Mouse (Mus musculus) ES-E14 (cell line): ENCODE results near the gene Kdm6b. TPM values are rescaled to one million over a fixed set of nuclear protein-coding genes. Genes with fewer than 3 reads are reported as not detected.
A peak's percentile ranks its signal among the peaks of the same experiment; 100 is the strongest.

Source experiments
- DNase-seq: peaks from one replicate; pipeline ENCODE4 v3.0.0-alpha.2; 2013; ENCODE audit warnings: low read depth, low spot score
- H3K27ac ChIP-seq: 2 replicates; pipeline ENCODE4 v1.5.1; 2012; ENCODE audit warnings: low read depth, mild to moderate bottlenecking, low read length, moderate library complexity, mixed read lengths; ENCODE audit not compliant: poor library complexity, insufficient read depth, severe bottlenecking
- H3K36me3 ChIP-seq: 2 replicates; pipeline ENCODE4 v1.6.1; 2012; ENCODE audit warnings: mild to moderate bottlenecking, low read length, moderate library complexity, mixed read lengths; ENCODE audit not compliant: control insufficient read depth, poor library complexity, insufficient read depth, severe bottlenecking
- H3K4me1 ChIP-seq, 2 experiments: fragments of 150-350 bp in 1 of 2; sonication (generic) in 1 of 2; 2 replicates each; pipeline ENCODE4 v1.6.1; 2012; ENCODE audit warnings: low read length in 2 of 2, mild to moderate bottlenecking in 1 of 2, mixed read lengths in 1 of 2; ENCODE audit not compliant: control insufficient read depth in 2 of 2, insufficient read depth in 2 of 2, poor library complexity in 1 of 2
- H3K4me3 ChIP-seq, 2 experiments: fragments of 150-350 bp in 1 of 2; sonication (generic) in 1 of 2; 2 replicates each; pipeline ENCODE4 v1.5.1; 2012; ENCODE audit warnings: low read length in 2 of 2, low read depth in 1 of 2, mild to moderate bottlenecking in 1 of 2, mixed read lengths in 1 of 2; ENCODE audit not compliant: insufficient read depth in 1 of 2, poor library complexity in 1 of 2, severe bottlenecking in 1 of 2
- H3K9ac ChIP-seq: 2 replicates; pipeline ENCODE4 v1.6.1; 2012; ENCODE audit warnings: low read depth, mild to moderate bottlenecking, low read length, mixed read lengths; ENCODE audit not compliant: poor library complexity, insufficient read depth, severe bottlenecking
- H3K9me3 ChIP-seq: fragments of 150-350 bp; sonication (generic); 2 replicates; pipeline ENCODE4 v1.6.1; 2012; ENCODE audit warnings: low read depth, mild to moderate bottlenecking, low read length; ENCODE audit not compliant: control insufficient read depth, insufficient read depth
- CHD2 ChIP-seq: IDR thresholded peaks from 2 replicates; pipeline ENCODE4 v1.6.1; 2014; ENCODE audit warnings: mild to moderate bottlenecking, low read depth, low read length, inconsistent platforms
- HCFC1 ChIP-seq: IDR thresholded peaks from 2 replicates; pipeline ENCODE4 v1.6.1; 2012; ENCODE audit warnings: low read length, inconsistent platforms, borderline replicate concordance; ENCODE audit not compliant: insufficient read depth
- MAFK ChIP-seq: IDR thresholded peaks from 2 replicates; pipeline ENCODE4 v1.6.1; 2014; ENCODE audit warnings: mild to moderate bottlenecking, low read depth, low read length, inconsistent platforms; ENCODE audit not compliant: insufficient read depth
- ZC3H11A ChIP-seq: IDR thresholded peaks from 2 replicates; pipeline ENCODE4 v1.6.1; 2012; ENCODE audit warnings: low read depth, mild to moderate bottlenecking, inconsistent platforms, low read length, borderline replicate concordance
- ZNF384 ChIP-seq: IDR thresholded peaks from 2 replicates; pipeline ENCODE4 v1.6.1; 2012; ENCODE audit warnings: low read depth, low read length, inconsistent platforms
- in situ Hi-C, 2 experiments: fragments of 600-800 bp; cut with MboI; formaldehyde crosslinking; loops; one replicate each; pipeline ENCODE4 v1.15.1; 2025; ENCODE audit warnings: low sequenced_read_pairs in 2 of 2, inconsistent platforms in 1 of 2; ENCODE audit not compliant: unreplicated experiment in 2 of 2
- total RNA-seq: library from RNA; depleted of rRNA; stranded (reverse); fragments of 300-350 nt; gene quantifications from 2 replicates; pipeline ENCODE4 v1.2.3, GENCODE M21; 2012

Kdm6b gene
- total RNA-seq, 1 experiment: 9.4 TPM

GRCm38 (mm10) chr11:69370817-69371215 is 42.7 kb downstream of the Kdm6b start:
- no peak overlapping the region for H3K9ac ChIP-seq
- in situ Hi-C loops: no loop called here
- TF ChIP-seq ZC3H11A (no peak), MAFK (no peak), CHD2 (no peak), ZNF384 (no peak), HCFC1 (no peak)
- H3K36me3 ChIP-seq: no peaks in the 10 kb centered on the region
- no peak overlapping the region for H3K4me3 ChIP-seq
- DNase-seq: no peak
- H3K27ac ChIP-seq: no peak overlapping the region
- no peaks in the 10 kb centered on the region for H3K9me3 ChIP-seq
- peaks cover 0 to 21% of the 10 kb centered on the region in 2 experiments; a peak in 2 of 4 replicates for H3K4me1 ChIP-seq

GRCm38 (mm10) chr11:69369990-69370816 is 43.3 kb downstream of the Kdm6b start:
- peak; percentile 24; the same call in 1 of the 2 replicates for TF ChIP-seq ZNF384
- no peak for TF ChIP-seq HCFC1
- Histone ChIP-seq H3K9me3 (no peaks in the 10 kb centered on the region), H3K9ac (no peak overlapping the region), H3K27ac (no peak overlapping the region), H3K4me3 (no peak overlapping the region), H3K4me1 (peaks cover 0 to 26% of the 10 kb centered on the region in 2 experiments; a peak in 2 of 4 replicates), H3K36me3 (no peaks in the 10 kb centered on the region)
- no peak for DNase-seq
- in situ Hi-C loops: no loop called here

- no peaks in the 10 kb centered on the region for H3K9me3 ChIP-seq
- no peak for DNase-seq
- no peaks in the 10 kb centered on the region for H3K36me3 ChIP-seq
- in situ Hi-C loops: no loop called here
- no peak within 1 kb of the TSS; the same call in 1 of the 2 replicates for H3K27ac ChIP-seq
- TF ChIP-seq HCFC1: no peak
- TF ChIP-seq MAFK: no peak
- TF ChIP-seq ZC3H11A: no peak
- peaks cover 0 to 26% of the 10 kb centered on the region in 2 experiments; a peak in 2 of 4 replicates for H3K4me1 ChIP-seq
- peak within 1 kb of the TSS; percentile 77 to 89 for H3K4me3 ChIP-seq
- peak within 1 kb of the TSS; percentile 76 for H3K9ac ChIP-seq
Measured at GRCm38 (mm10) chr11:69369215-69369989, 44.1 kb downstream of the Kdm6b start, which contains the start of gene Chd3. Gene Chd3 (minus strand): TSS chr11:69369406.

GRCm38 (mm10) chr11:69368356-69369214 is 44.9 kb downstream of the Kdm6b start:
- in situ Hi-C loops: no loop called here
- Histone ChIP-seq H3K4me1 (peaks cover 0 to 26% of the 10 kb centered on the region in 2 experiments; a peak in 2 of 4 replicates), H3K9me3 (no peaks in the 10 kb centered on the region), H3K36me3 (no peaks in the 10 kb centered on the region), H3K27ac (no peak overlapping the region; the same call in 1 of the 2 replicates), H3K4me3 (peak overlapping the region; percentile 77 to 89), H3K9ac (peak overlapping the region; percentile 76)
- TF ChIP-seq ZC3H11A: no peak
- peak; percentile 82 for TF ChIP-seq ZNF384
- no peak for DNase-seq
